Mouse (Mus musculus): ENCODE measurements around the gene AC124108.1. TPM values are rescaled to one million over a fixed set of nuclear protein-coding genes. Genes with fewer than 3 reads are reported as not detected.
A peak's percentile ranks its signal among the peaks of the same experiment; 100 is the strongest.

The AC124108.1 gene
- total RNA-seq (2014; rRNA removed) (3.9 and 6.9 TPM in 2 replicates), polyA plus RNA-seq (2015; fragmentation: Nextera tagmentation; extraction: Ambion mirVana) (0.50 and 0.54 TPM in 2 replicates)

- DNase-seq (ENCODE audit: low spot score): peak; percentile 61
- no peaks in the 10 kb centered on the region for H3K27me3 ChIP-seq (ENCODE audit: insufficient read depth, low read length)
- H3K36me3 ChIP-seq (ENCODE audit: insufficient read depth, low read length): no peaks in the 10 kb centered on the region
- under 1% methylated on average over 33 of the region's 34 CpGs for WGBS
- H3K4me2 ChIP-seq (ENCODE audit: low read depth, low read length, poor library complexity, severe bottlenecking): peak within 1 kb of the TSS; percentile 76
- H3K9ac ChIP-seq (replicated peaks; ENCODE audit: low read length, poor library complexity, severe bottlenecking): peak within 1 kb of the TSS; percentile 97
- peak; percentile 22; the same call in 1 of the 2 replicates for ATAC-seq (ENCODE audit: low FRiP score)
- H3K9me3 ChIP-seq (ENCODE audit: low read length): no peaks in the 10 kb centered on the region
- peak within 1 kb of the TSS; percentile 83 for H3K4me3 ChIP-seq (ENCODE audit: low read depth, low read length)
- H3K27ac ChIP-seq (ENCODE audit: low read depth, low read length): peak within 1 kb of the TSS; percentile 99
- no peak for TF ChIP-seq CTCF (IDR thresholded peaks at IDR 0.05)
- H3K4me1 ChIP-seq (ENCODE audit: insufficient read depth, low read length): peaks cover 27% of the 10 kb centered on the region
Observed at GRCm38 (mm10) chr1:132191093-132191785, at the start of gene AC124108.1, which contains the start of gene Lemd1. Gene AC124108.1, plus strand, starts transcription at chr1:132191457. Gene Lemd1, plus strand, starts transcription at chr1:132191431.

- Histone ChIP-seq H3K4me1 (ENCODE audit: insufficient read depth, low read length) (peaks cover 16% of the 10 kb centered on the region; the same call in 1 of the 2 replicates), H3K9me3 (ENCODE audit: low read length) (no peaks in the 10 kb centered on the region), H3K36me3 (ENCODE audit: insufficient read depth, low read length) (no peaks in the 10 kb centered on the region), H3K4me2 (ENCODE audit: low read depth, low read length, poor library complexity, severe bottlenecking) (no peak overlapping the region), H3K27ac (ENCODE audit: low read depth, low read length) (no peak overlapping the region), H3K4me3 (ENCODE audit: low read depth, low read length) (no peak overlapping the region), H3K9ac (replicated peaks; ENCODE audit: low read length, poor library complexity, severe bottlenecking) (no peak overlapping the region), H3K27me3 (ENCODE audit: insufficient read depth, low read length) (no peaks in the 10 kb centered on the region)
- WGBS: 65% methylated on average over 13 of the region's 13 CpGs
- TF ChIP-seq CTCF (IDR thresholded peaks at IDR 0.05): no peak
- DNase-seq (ENCODE audit: low spot score) (no peak), ATAC-seq (ENCODE audit: low FRiP score) (no peak)
Observed at GRCm38 (mm10) chr1:132141753-132142152, 49.5 kb upstream of the AC124108.1 start.

- Histone ChIP-seq H3K9ac (replicated peaks; ENCODE audit: low read length, poor library complexity, severe bottlenecking) (0 out of 2 replicates have a peak overlapping the region, but pooled peaks have one; percentile 3), H3K36me3 (ENCODE audit: insufficient read depth, low read length) (no peaks in the 10 kb centered on the region), H3K27me3 (ENCODE audit: insufficient read depth, low read length) (no peaks in the 10 kb centered on the region), H3K9me3 (ENCODE audit: low read length) (no peaks in the 10 kb centered on the region), H3K27ac (ENCODE audit: low read depth, low read length) (peak overlapping the region; percentile 62; the same call in 1 of the 2 replicates), H3K4me3 (ENCODE audit: low read depth, low read length) (no peak overlapping the region), H3K4me1 (ENCODE audit: insufficient read depth, low read length) (peaks cover 16% of the 10 kb centered on the region; the same call in 1 of the 2 replicates), H3K4me2 (ENCODE audit: low read depth, low read length, poor library complexity, severe bottlenecking) (no peak overlapping the region)
- WGBS: 72% methylated on average over 5 of the region's 5 CpGs
- DNase-seq (ENCODE audit: low spot score): no peak
- ATAC-seq (ENCODE audit: low FRiP score): no peak
- TF ChIP-seq CTCF (IDR thresholded peaks at IDR 0.05): no peak
Observed at GRCm38 (mm10) chr1:132143079-132143478, 48.2 kb upstream of the AC124108.1 start.

GRCm38 (mm10) chr1:132143730-132144129, 47.5 kb upstream of the AC124108.1 start:
- no peaks in the 10 kb centered on the region for H3K27me3 ChIP-seq (ENCODE audit: insufficient read depth, low read length)
- H3K9me3 ChIP-seq (ENCODE audit: low read length): no peaks in the 10 kb centered on the region
- ATAC-seq (ENCODE audit: low FRiP score) (peak; percentile 45), DNase-seq (ENCODE audit: low spot score) (no peak)
- 0 out of 2 replicates have a peak overlapping the region, but pooled peaks have one; percentile 3 for H3K9ac ChIP-seq (replicated peaks; ENCODE audit: low read length, poor library complexity, severe bottlenecking)
- peak overlapping the region; percentile 62 for H3K27ac ChIP-seq (ENCODE audit: low read depth, low read length)
- no peak overlapping the region for H3K4me3 ChIP-seq (ENCODE audit: low read depth, low read length)
- 0 out of 2 replicates have a peak overlapping the region, but pooled peaks have one; percentile 6 for H3K4me2 ChIP-seq (ENCODE audit: low read depth, low read length, poor library complexity, severe bottlenecking)
- peaks cover 16% of the 10 kb centered on the region; the same call in 1 of the 2 replicates for H3K4me1 ChIP-seq (ENCODE audit: insufficient read depth, low read length)
- WGBS: 56% methylated on average over 4 of the region's 4 CpGs
- no peak for TF ChIP-seq CTCF (IDR thresholded peaks at IDR 0.05)
- H3K36me3 ChIP-seq (ENCODE audit: insufficient read depth, low read length): no peaks in the 10 kb centered on the region

GRCm38 (mm10) chr1:132144223-132144622, 47.0 kb upstream of the AC124108.1 start:
- Histone ChIP-seq H3K4me2 (ENCODE audit: low read depth, low read length, poor library complexity, severe bottlenecking) (0 out of 2 replicates have a peak overlapping the region, but pooled peaks have one; percentile 6), H3K27me3 (ENCODE audit: insufficient read depth, low read length) (no peaks in the 10 kb centered on the region), H3K36me3 (ENCODE audit: insufficient read depth, low read length) (no peaks in the 10 kb centered on the region), H3K9ac (replicated peaks; ENCODE audit: low read length, poor library complexity, severe bottlenecking) (no peak overlapping the region), H3K27ac (ENCODE audit: low read depth, low read length) (peak overlapping the region; percentile 62), H3K4me3 (ENCODE audit: low read depth, low read length) (no peak overlapping the region), H3K9me3 (ENCODE audit: low read length) (no peaks in the 10 kb centered on the region), H3K4me1 (ENCODE audit: insufficient read depth, low read length) (peaks cover 16% of the 10 kb centered on the region; the same call in 1 of the 2 replicates)
- no peak for TF ChIP-seq CTCF (IDR thresholded peaks at IDR 0.05)
- DNase-seq (ENCODE audit: low spot score) (peak; percentile 72), ATAC-seq (ENCODE audit: low FRiP score) (peak; percentile 81)
- WGBS: 4% methylated on average over 2 of the region's 2 CpGs

GRCm38 (mm10) chr1:132144837-132145236, 46.4 kb upstream of the AC124108.1 start:
- ATAC-seq (ENCODE audit: low FRiP score) (no peak), DNase-seq (ENCODE audit: low spot score) (no peak)
- Histone ChIP-seq H3K27me3 (ENCODE audit: insufficient read depth, low read length) (no peaks in the 10 kb centered on the region), H3K4me2 (ENCODE audit: low read depth, low read length, poor library complexity, severe bottlenecking) (no peak overlapping the region), H3K36me3 (ENCODE audit: insufficient read depth, low read length) (no peaks in the 10 kb centered on the region), H3K27ac (ENCODE audit: low read depth, low read length) (peak overlapping the region; percentile 62), H3K9ac (replicated peaks; ENCODE audit: low read length, poor library complexity, severe bottlenecking) (no peak overlapping the region), H3K9me3 (ENCODE audit: low read length) (no peaks in the 10 kb centered on the region), H3K4me3 (ENCODE audit: low read depth, low read length) (no peak overlapping the region), H3K4me1 (ENCODE audit: insufficient read depth, low read length) (peaks cover 12% of the 10 kb centered on the region; the same call in 1 of the 2 replicates)
- WGBS: 76% methylated on average over 3 of the region's 3 CpGs
- no peak for TF ChIP-seq CTCF (IDR thresholded peaks at IDR 0.05)

Data from midbrain, postnatal 0 days (tissue).